Mouse (Mus musculus): Measurements from ENCODE around the gene Zpbp. TPM values are rescaled to one million over a fixed set of nuclear protein-coding genes. Genes with fewer than 3 reads are reported as not detected.

Gene Zpbp
- 0.57 and 0.59 TPM in 2 replicates for polyA plus RNA-seq (2015; fragmentation: Nextera tagmentation; extraction: Ambion mirVana)

- H3K4me1 ChIP-seq, result peaks cover 7% of the 10 kb centered on the region; the same call in 1 of the 2 replicates
- peak within 1 kb of the TSS; percentile 73 for H3K4me2 ChIP-seq
- no peaks in the 10 kb centered on the region for H3K36me3 ChIP-seq
- 3% methylated on average over 66 of the region's 66 CpGs for WGBS
- H3K9ac ChIP-seq, result peak within 1 kb of the TSS; percentile 60
- no peaks in the 10 kb centered on the region for H3K27me3 ChIP-seq
- H3K9me3 ChIP-seq (replicated peaks), result no peaks in the 10 kb centered on the region
- ATAC-seq (replicated peaks; ENCODE audit: low FRiP score), result peak; percentile 97
- peak within 1 kb of the TSS; percentile 72 for H3K4me3 ChIP-seq (replicated peaks)
- peak within 1 kb of the TSS; percentile 84 for H3K27ac ChIP-seq
These were observed at the start of gene Zpbp, which contains the start of gene Spata48 for GRCm38 (mm10) chr11:11461635-11462560. Zpbp (minus strand) TSS chr11:11462408. Spata48 (plus strand) TSS chr11:11462094.

- Histone ChIP-seq H3K27me3 (no peaks in the 10 kb centered on the region), H3K36me3 (no peaks in the 10 kb centered on the region), H3K4me1 (no peaks in the 10 kb centered on the region), H3K9me3 (replicated peaks) (no peaks in the 10 kb centered on the region), H3K9ac (no peak overlapping the region), H3K27ac (no peak overlapping the region), H3K4me3 (replicated peaks) (no peak overlapping the region), H3K4me2 (no peak overlapping the region)
- ATAC-seq (replicated peaks; ENCODE audit: low FRiP score), result no peak; the same call in 1 of the 2 replicates
- 39% methylated on average over 2 of the region's 2 CpGs for WGBS
These were observed 47.2 kb upstream of the Zpbp start for GRCm38 (mm10) chr11:11509413-11509812.

GRCm38 (mm10) chr11:11506187-11506586 lies 44.0 kb upstream of the Zpbp start:
- Histone ChIP-seq H3K4me2 (no peak overlapping the region), H3K4me1 (no peaks in the 10 kb centered on the region), H3K4me3 (replicated peaks) (no peak overlapping the region), H3K9me3 (replicated peaks) (no peaks in the 10 kb centered on the region), H3K27ac (no peak overlapping the region), H3K36me3 (no peaks in the 10 kb centered on the region), H3K27me3 (no peaks in the 10 kb centered on the region), H3K9ac (no peak overlapping the region)
- ATAC-seq (replicated peaks; ENCODE audit: low FRiP score), result no peak
- WGBS, result 79% methylated on average over 2 of the region's 2 CpGs

GRCm38 (mm10) chr11:11499944-11500343 lies 37.7 kb upstream of the Zpbp start:
- WGBS, result 20% methylated on average over 10 of the region's 10 CpGs
- no peak for ATAC-seq (replicated peaks; ENCODE audit: low FRiP score)
- H3K36me3 ChIP-seq, result no peaks in the 10 kb centered on the region
- no peak overlapping the region for H3K4me3 ChIP-seq (replicated peaks)
- H3K27ac ChIP-seq, result no peak overlapping the region
- no peak overlapping the region for H3K9ac ChIP-seq
- no peaks in the 10 kb centered on the region for H3K4me1 ChIP-seq
- H3K27me3 ChIP-seq, result no peaks in the 10 kb centered on the region
- no peaks in the 10 kb centered on the region for H3K9me3 ChIP-seq (replicated peaks)
- no peak overlapping the region for H3K4me2 ChIP-seq

GRCm38 (mm10) chr11:11495697-11496096 lies 33.5 kb upstream of the Zpbp start:
- no peaks in the 10 kb centered on the region for H3K27me3 ChIP-seq
- H3K4me3 ChIP-seq (replicated peaks), result no peak overlapping the region
- no peak overlapping the region for H3K4me2 ChIP-seq
- ATAC-seq (replicated peaks; ENCODE audit: low FRiP score), result no peak
- 82% methylated on average over 2 of the region's 2 CpGs for WGBS
- no peaks in the 10 kb centered on the region for H3K36me3 ChIP-seq
- no peaks in the 10 kb centered on the region for H3K4me1 ChIP-seq
- no peak overlapping the region for H3K27ac ChIP-seq
- no peaks in the 10 kb centered on the region for H3K9me3 ChIP-seq (replicated peaks)
- no peak overlapping the region for H3K9ac ChIP-seq

GRCm38 (mm10) chr11:11492044-11492443 lies 29.8 kb upstream of the Zpbp start:
- H3K9me3 ChIP-seq (replicated peaks), result no peaks in the 10 kb centered on the region
- no peaks in the 10 kb centered on the region for H3K27me3 ChIP-seq
- H3K4me2 ChIP-seq, result no peak overlapping the region
- no peaks in the 10 kb centered on the region for H3K4me1 ChIP-seq
- no peak overlapping the region for H3K4me3 ChIP-seq (replicated peaks)
- no peak overlapping the region for H3K27ac ChIP-seq
- 65% methylated on average over 5 of the region's 5 CpGs for WGBS
- ATAC-seq (replicated peaks; ENCODE audit: low FRiP score), result no peak
- H3K36me3 ChIP-seq, result no peaks in the 10 kb centered on the region
- H3K9ac ChIP-seq, result no peak overlapping the region

GRCm38 (mm10) chr11:11484378-11484777 lies 22.2 kb upstream of the Zpbp start:
- Histone ChIP-seq H3K4me1 (no peaks in the 10 kb centered on the region), H3K9ac (no peak overlapping the region), H3K27me3 (no peaks in the 10 kb centered on the region; the same call in 1 of the 2 replicates), H3K36me3 (no peaks in the 10 kb centered on the region), H3K27ac (no peak overlapping the region), H3K9me3 (replicated peaks) (no peaks in the 10 kb centered on the region), H3K4me2 (no peak overlapping the region), H3K4me3 (replicated peaks) (no peak overlapping the region)
- no peak for ATAC-seq (replicated peaks; ENCODE audit: low FRiP score)
- 47% methylated on average over 8 of the region's 8 CpGs for WGBS

- H3K4me1 ChIP-seq, result no peaks in the 10 kb centered on the region
- no peak overlapping the region for H3K4me2 ChIP-seq
- no peaks in the 10 kb centered on the region for H3K9me3 ChIP-seq (replicated peaks)
- H3K4me3 ChIP-seq (replicated peaks), result no peak overlapping the region
- H3K36me3 ChIP-seq, result no peaks in the 10 kb centered on the region
- H3K27ac ChIP-seq, result no peak overlapping the region
- no peak for ATAC-seq (replicated peaks; ENCODE audit: low FRiP score)
- no peaks in the 10 kb centered on the region for H3K27me3 ChIP-seq
- no peak overlapping the region for H3K9ac ChIP-seq
These were observed 6.7 kb upstream of the Zpbp start for GRCm38 (mm10) chr11:11468924-11469323.

GRCm38 (mm10) chr11:11462561-11462890 lies 318 bp upstream of the Zpbp start:
- no peaks in the 10 kb centered on the region for H3K27me3 ChIP-seq
- 80% methylated on average over 5 of the region's 5 CpGs for WGBS
- H3K27ac ChIP-seq, result peak overlapping the region; percentile 84; the same call in 1 of the 2 replicates
- peak overlapping the region; percentile 73 for H3K4me2 ChIP-seq
- peak overlapping the region; percentile 60 for H3K9ac ChIP-seq
- peaks cover 7% of the 10 kb centered on the region; the same call in 1 of the 2 replicates for H3K4me1 ChIP-seq
- no peaks in the 10 kb centered on the region for H3K36me3 ChIP-seq
- no peaks in the 10 kb centered on the region for H3K9me3 ChIP-seq (replicated peaks)
- H3K4me3 ChIP-seq (replicated peaks), result peak overlapping the region; percentile 72
- no peak for ATAC-seq (replicated peaks; ENCODE audit: low FRiP score)

GRCm38 (mm10) chr11:11455037-11455436 lies 7.2 kb downstream of the Zpbp start:
- no peaks in the 10 kb centered on the region for H3K36me3 ChIP-seq
- 0 out of 2 replicates have a peak, but pooled peaks have one; percentile 15 for ATAC-seq (replicated peaks; ENCODE audit: low FRiP score)
- no peaks in the 10 kb centered on the region for H3K4me1 ChIP-seq
- no peak overlapping the region for H3K4me2 ChIP-seq
- H3K27ac ChIP-seq, result no peak overlapping the region
- H3K27me3 ChIP-seq, result no peaks in the 10 kb centered on the region
- H3K9me3 ChIP-seq (replicated peaks), result no peaks in the 10 kb centered on the region
- 32% methylated on average over 2 of the region's 2 CpGs for WGBS
- no peak overlapping the region for H3K9ac ChIP-seq
- H3K4me3 ChIP-seq (replicated peaks), result no peak overlapping the region

- no peaks in the 10 kb centered on the region for H3K4me1 ChIP-seq
- WGBS, result 87% methylated on average over 2 of the region's 2 CpGs
- H3K36me3 ChIP-seq, result no peaks in the 10 kb centered on the region
These were observed 44.9 kb downstream of the Zpbp start for GRCm38 (mm10) chr11:11417356-11417755.

GRCm38 (mm10) chr11:11414188-11414587 lies 48.0 kb downstream of the Zpbp start:
- no peak for ATAC-seq (replicated peaks; ENCODE audit: low FRiP score)
- no peak overlapping the region for H3K27ac ChIP-seq
- H3K36me3 ChIP-seq, result no peaks in the 10 kb centered on the region
- no peaks in the 10 kb centered on the region for H3K4me1 ChIP-seq
- no peaks in the 10 kb centered on the region for H3K9me3 ChIP-seq (replicated peaks)
- H3K4me3 ChIP-seq (replicated peaks), result no peak overlapping the region
- no peak overlapping the region for H3K4me2 ChIP-seq
- no peaks in the 10 kb centered on the region for H3K27me3 ChIP-seq
- 84% methylated on average over 5 of the region's 5 CpGs for WGBS
- H3K9ac ChIP-seq, result no peak overlapping the region

More at GRCm38 (mm10) chr11:11417356-11417755, 44.9 kb downstream of the Zpbp start:
- Histone ChIP-seq H3K9me3 (replicated peaks) (no peaks in the 10 kb centered on the region), H3K9ac (no peak overlapping the region), H3K27ac (no peak overlapping the region), H3K27me3 (no peaks in the 10 kb centered on the region), H3K4me2 (no peak overlapping the region), H3K4me3 (replicated peaks) (no peak overlapping the region)
- ATAC-seq (replicated peaks; ENCODE audit: low FRiP score), result no peak

Measured in kidney, embryonic 15.5 days (tissue).